Mouse (Mus musculus) embryonic facial prominence, embryonic 15.5 days (tissue): ENCODE results near the gene Gsdma3. TPM values are rescaled to one million over a fixed set of nuclear protein-coding genes. Genes with fewer than 3 reads are reported as not detected.

Experiments used
- ATAC-seq: fragments of 200-750 bp; cut with Nextera tagmentation; 2 replicates; pipeline ENCODE4 v1.8.0; 2017; ENCODE audit warnings: low read depth, moderate TSS enrichment; ENCODE audit not compliant: insufficient number of reproducible peaks, low FRiP score, low TSS enrichment
- H3K27ac ChIP-seq: fragments of 300-500 bp; sonication (generic); replicated peaks from 2 replicates; pipeline ENCODE4 v1.5.1; 2015; ENCODE audit warnings: mild to moderate bottlenecking, inconsistent platforms
- H3K27me3 ChIP-seq: fragments of 300-500 bp; sonication (generic); 2 replicates; pipeline ENCODE4 v1.6.1; 2015; ENCODE audit warnings: inconsistent platforms
- H3K36me3 ChIP-seq: fragments of 300-500 bp; sonication (generic); 2 replicates; pipeline ENCODE4 v1.6.1; 2015; ENCODE audit warnings: mild to moderate bottlenecking, inconsistent platforms
- H3K4me1 ChIP-seq: fragments of 300-500 bp; sonication (generic); 2 replicates; pipeline ENCODE4 v1.6.1; 2015; ENCODE audit warnings: inconsistent platforms
- H3K4me2 ChIP-seq: fragments of 300-500 bp; sonication (generic); replicated peaks from 2 replicates; pipeline ENCODE4 v1.6.1; 2015; ENCODE audit warnings: mild to moderate bottlenecking, inconsistent platforms
- H3K4me3 ChIP-seq: fragments of 300-500 bp; sonication (generic); replicated peaks from 2 replicates; pipeline ENCODE4 v1.5.1; 2015; ENCODE audit warnings: mild to moderate bottlenecking, inconsistent platforms
- H3K9ac ChIP-seq: fragments of 300-500 bp; sonication (generic); 2 replicates; pipeline ENCODE4 v1.6.1; 2015; ENCODE audit warnings: inconsistent platforms
- H3K9me3 ChIP-seq: fragments of 300-500 bp; sonication (generic); replicated peaks from 2 replicates; pipeline ENCODE4 v1.6.1; 2016; ENCODE audit warnings: inconsistent platforms
- WGBS: fragments of 180-500 bp; shearing (Covaris S2); methylation state at CpG from one replicate; pipeline ENCODE4 v1.1.7; 2015; 5-methylcytosine and 5-hydroxymethylcytosine counted together
- polyA plus RNA-seq: library from polyadenylated mRNA; unstranded; fragments of >200 nt; fragmentation: Nextera tagmentation; extraction: Ambion mirVana; gene quantifications from 2 replicates; pipeline ENCODE4 v1.2.1, GENCODE M21; 2015

Gene Gsdma3
- polyA plus RNA-seq: not detected in 2 replicates

GRCm38 (mm10) chr11:98625611-98626410, at the start of gene Gsdma3, which contains the start of gene Gm12355:
TSS of gene Gsdma3 (plus strand) at chr11:98626360.
TSS of gene Gm12355 (minus strand) at chr11:98625661.
- WGBS: 87% methylated on average over 10 of the region's 10 CpGs
- Histone ChIP-seq H3K4me3 (no peak within 1 kb of the TSS), H3K4me1 (no peaks in the 10 kb centered on the region), H3K9me3 (0 out of 2 replicates have a peak, but pooled peaks cover 4% of the 10 kb centered on the region), H3K4me2 (no peak within 1 kb of the TSS), H3K36me3 (no peaks in the 10 kb centered on the region), H3K9ac (no peak within 1 kb of the TSS), H3K27me3 (0 out of 2 replicates have a peak, but pooled peaks cover 5% of the 10 kb centered on the region), H3K27ac (no peak within 1 kb of the TSS)
- ATAC-seq: no peak

- no peak for ATAC-seq
- Histone ChIP-seq H3K4me3 (no peak overlapping the region), H3K27ac (no peak overlapping the region), H3K4me2 (no peak overlapping the region), H3K9ac (no peak overlapping the region), H3K36me3 (peaks cover 23% of the 10 kb centered on the region), H3K4me1 (no peaks in the 10 kb centered on the region), H3K27me3 (no peaks in the 10 kb centered on the region), H3K9me3 (no peaks in the 10 kb centered on the region)
- 59% methylated on average over 5 of the region's 5 CpGs for WGBS
These were observed 48.4 kb upstream of the Gsdma3 start for GRCm38 (mm10) chr11:98577776-98578175.

- Histone ChIP-seq H3K9ac (no peak overlapping the region), H3K27me3 (no peaks in the 10 kb centered on the region), H3K27ac (no peak overlapping the region), H3K4me2 (no peak overlapping the region), H3K9me3 (no peaks in the 10 kb centered on the region), H3K4me1 (peaks cover 13% of the 10 kb centered on the region), H3K4me3 (no peak overlapping the region), H3K36me3 (peaks cover 31% of the 10 kb centered on the region)
- no peak for ATAC-seq
- 81% methylated on average over 16 of the region's 16 CpGs for WGBS
These were observed 45.6 kb upstream of the Gsdma3 start for GRCm38 (mm10) chr11:98580301-98581121.

- no peak for ATAC-seq
- H3K27ac ChIP-seq: no peak overlapping the region
- H3K36me3 ChIP-seq: peaks cover 31% of the 10 kb centered on the region
- no peak overlapping the region for H3K4me2 ChIP-seq
- no peak overlapping the region for H3K9ac ChIP-seq
- H3K4me3 ChIP-seq: no peak overlapping the region
- WGBS: 75% methylated on average over 17 of the region's 17 CpGs
- peaks cover 22% of the 10 kb centered on the region for H3K4me1 ChIP-seq
- H3K27me3 ChIP-seq: no peaks in the 10 kb centered on the region
- H3K9me3 ChIP-seq: no peaks in the 10 kb centered on the region
These were observed 44.7 kb upstream of the Gsdma3 start for GRCm38 (mm10) chr11:98581286-98582029.

GRCm38 (mm10) chr11:98582030-98582388, 44.2 kb upstream of the Gsdma3 start:
- Histone ChIP-seq H3K9ac (no peak overlapping the region), H3K27ac (no peak overlapping the region), H3K4me2 (no peak overlapping the region), H3K4me1 (peaks cover 22% of the 10 kb centered on the region), H3K4me3 (no peak overlapping the region), H3K36me3 (peaks cover 31% of the 10 kb centered on the region), H3K9me3 (no peaks in the 10 kb centered on the region), H3K27me3 (no peaks in the 10 kb centered on the region)
- ATAC-seq: no peak
- 78% methylated on average over 8 of the region's 8 CpGs for WGBS

GRCm38 (mm10) chr11:98582551-98583264, 43.5 kb upstream of the Gsdma3 start:
- H3K27ac ChIP-seq: no peak overlapping the region
- 90% methylated on average over 12 of the region's 12 CpGs for WGBS
- H3K27me3 ChIP-seq: no peaks in the 10 kb centered on the region
- H3K4me1 ChIP-seq: peaks cover 28% of the 10 kb centered on the region
- H3K4me2 ChIP-seq: no peak overlapping the region
- no peaks in the 10 kb centered on the region for H3K9me3 ChIP-seq
- ATAC-seq: no peak
- H3K36me3 ChIP-seq: peaks cover 31% of the 10 kb centered on the region
- no peak overlapping the region for H3K4me3 ChIP-seq
- H3K9ac ChIP-seq: no peak overlapping the region

GRCm38 (mm10) chr11:98583265-98583552, 43.0 kb upstream of the Gsdma3 start:
- H3K27me3 ChIP-seq: no peaks in the 10 kb centered on the region
- 95% methylated on average over 3 of the region's 3 CpGs for WGBS
- H3K9ac ChIP-seq: no peak overlapping the region

GRCm38 (mm10) chr11:98583571-98583970, 42.6 kb upstream of the Gsdma3 start:
- Histone ChIP-seq H3K36me3 (peaks cover 31% of the 10 kb centered on the region), H3K27me3 (no peaks in the 10 kb centered on the region), H3K9ac (no peak overlapping the region), H3K9me3 (no peaks in the 10 kb centered on the region), H3K4me2 (no peak overlapping the region), H3K4me1 (peaks cover 36% of the 10 kb centered on the region), H3K27ac (no peak overlapping the region), H3K4me3 (no peak overlapping the region)
- WGBS: 23% methylated on average over 3 of the region's 3 CpGs
- ATAC-seq: no peak

More at GRCm38 (mm10) chr11:98583265-98583552, 43.0 kb upstream of the Gsdma3 start:
- H3K4me2 ChIP-seq: no peak overlapping the region
- H3K36me3 ChIP-seq: peaks cover 31% of the 10 kb centered on the region
- ATAC-seq: no peak
- no peak overlapping the region for H3K27ac ChIP-seq
- no peak overlapping the region for H3K4me3 ChIP-seq
- peaks cover 33% of the 10 kb centered on the region for H3K4me1 ChIP-seq
- no peaks in the 10 kb centered on the region for H3K9me3 ChIP-seq

GRCm38 (mm10) chr11:98584146-98584545, 42.0 kb upstream of the Gsdma3 start:
- 61% methylated on average over 1 of the region's 1 CpGs for WGBS
- H3K36me3 ChIP-seq: peaks cover 31% of the 10 kb centered on the region

GRCm38 (mm10) chr11:98584629-98585177, 41.5 kb upstream of the Gsdma3 start:
- no peak for ATAC-seq
- Histone ChIP-seq H3K4me3 (no peak overlapping the region), H3K4me2 (no peak overlapping the region), H3K4me1 (peaks cover 37% of the 10 kb centered on the region), H3K9me3 (no peaks in the 10 kb centered on the region), H3K9ac (no peak overlapping the region), H3K27me3 (no peaks in the 10 kb centered on the region), H3K36me3 (peaks cover 31% of the 10 kb centered on the region), H3K27ac (no peak overlapping the region)
- 87% methylated on average over 6 of the region's 6 CpGs for WGBS

More at GRCm38 (mm10) chr11:98584146-98584545, 42.0 kb upstream of the Gsdma3 start:
- peaks cover 37% of the 10 kb centered on the region for H3K4me1 ChIP-seq
- no peak overlapping the region for H3K9ac ChIP-seq
- H3K4me3 ChIP-seq: no peak overlapping the region
- no peak overlapping the region for H3K27ac ChIP-seq
- no peaks in the 10 kb centered on the region for H3K27me3 ChIP-seq
- H3K9me3 ChIP-seq: no peaks in the 10 kb centered on the region
- H3K4me2 ChIP-seq: no peak overlapping the region
- no peak for ATAC-seq
